7 mouse cellular contexts compared by ENCODE assay signal in the genomic region with DNA sequence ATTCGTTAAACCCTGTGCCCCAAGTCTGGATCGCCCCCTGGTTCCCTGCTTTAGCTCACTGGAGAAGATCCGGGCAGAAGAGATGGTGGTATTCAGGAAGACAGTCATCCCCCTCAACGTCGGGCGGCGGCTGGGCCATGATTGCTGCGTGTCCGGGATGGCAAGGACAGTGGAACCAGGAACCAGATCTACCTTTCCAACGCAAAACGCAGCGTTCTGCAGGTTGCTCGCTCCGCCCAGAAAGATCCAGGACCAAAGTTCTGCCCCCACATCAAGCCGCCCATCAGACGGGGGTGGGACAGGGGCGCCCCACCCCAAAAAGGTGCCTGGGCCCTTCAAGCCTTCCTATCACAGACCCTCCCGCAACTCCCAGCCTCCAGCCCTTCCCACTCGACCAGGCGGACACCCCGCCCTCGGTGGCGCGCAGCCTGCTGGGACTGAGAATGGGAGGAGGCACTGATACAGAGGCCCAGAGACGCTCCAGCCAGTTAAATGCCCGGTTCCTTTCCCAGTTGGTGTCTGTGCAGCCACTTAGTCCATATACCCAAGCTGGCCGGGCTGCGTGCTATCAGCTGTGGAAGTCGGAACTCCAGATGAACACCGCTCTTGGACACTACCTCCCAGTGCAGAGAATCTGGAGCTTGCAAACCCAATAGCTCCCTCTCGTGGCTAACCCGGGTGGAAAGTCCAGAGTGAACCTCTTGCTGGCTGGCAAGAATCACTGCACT. TPM values are rescaled to one million over a fixed set of nuclear protein-coding genes. Genes with fewer than 3 reads are reported as not detected.
DNase-seq lines count a peak whose midpoint lies in the region; ATAC-seq lines count a peak whose summit lies in the region.

A gene (minus strand): TSS at position 433 of the 728 bp plus-strand sequence.

- WGBS in embryonic facial prominence, embryonic 12.5 days = 3% methylated on average over 32 of the region's 32 CpGs
- WGBS in limb, embryonic 11.5 days = 2% methylated on average over 32 of the region's 32 CpGs
- WGBS in midbrain, embryonic 14.5 days = 2% methylated on average over 32 of the region's 32 CpGs

- H3K4me2 ChIP-seq in embryonic facial prominence, embryonic 12.5 days (replicated peaks) = peak within 1 kb of the TSS; percentile 75
- peak within 1 kb of the TSS; percentile 67 for H3K4me2 ChIP-seq in limb, embryonic 11.5 days (ENCODE audit: low read depth, severe bottlenecking)
- peak within 1 kb of the TSS; percentile 62 for H3K4me2 ChIP-seq in midbrain, embryonic 14.5 days (ENCODE audit: low read length)

- H3K36me3 ChIP-seq in embryonic facial prominence, embryonic 12.5 days = peaks cover 11% of the 10 kb centered on the region
- H3K36me3 ChIP-seq in limb, embryonic 11.5 days (ENCODE audit: control insufficient read depth, insufficient read depth, low read length) = peaks cover 3% of the 10 kb centered on the region; the same call in 1 of the 2 replicates
- H3K36me3 ChIP-seq in midbrain, embryonic 14.5 days (ENCODE audit: control insufficient read depth, insufficient read depth, low read length) = no peaks in the 10 kb centered on the region

- peak within 1 kb of the TSS; percentile 63 for H3K9ac ChIP-seq in embryonic facial prominence, embryonic 12.5 days
- H3K9ac ChIP-seq in limb, embryonic 11.5 days (ENCODE audit: low read length) = peak within 1 kb of the TSS; percentile 62
- peak within 1 kb of the TSS; percentile 69 for H3K9ac ChIP-seq in midbrain, embryonic 14.5 days (replicated peaks; ENCODE audit: low read length)

- ATAC-seq in embryonic facial prominence, embryonic 12.5 days (ENCODE audit: insufficient number of reproducible peaks, insufficient read depth, low FRiP score, low TSS enrichment) = peak; percentile 86
- ATAC-seq in limb, embryonic 11.5 days (ENCODE audit: insufficient number of reproducible peaks, low FRiP score, low TSS enrichment, low read depth) = peak; percentile 80
- peak; percentile 76; the same call in 1 of the 2 replicates for ATAC-seq in midbrain, embryonic 14.5 days (ENCODE audit: low FRiP score, low TSS enrichment)

- no peaks in the 10 kb centered on the region for H3K27me3 ChIP-seq in embryonic facial prominence, embryonic 12.5 days
- H3K27me3 ChIP-seq in limb, embryonic 11.5 days (ENCODE audit: control insufficient read depth, insufficient read depth, low read length) = no peaks in the 10 kb centered on the region
- H3K27me3 ChIP-seq in midbrain, embryonic 14.5 days (ENCODE audit: control insufficient read depth, insufficient read depth, low read length) = no peaks in the 10 kb centered on the region

- DNase-seq in adrenal gland, postnatal 25 days = peak; percentile 91
- DNase-seq in heart, adult 11 months = peak; percentile 99
- DNase-seq in kidney, adult 18-20 months = peak; percentile 93
- DNase-seq in limb, embryonic 11.5 days (ENCODE audit: low spot score) = peak; percentile 93
- DNase-seq in midbrain, embryonic 14.5 days = peak; percentile 96
- DNase-seq in spleen, adult 18-20 months = peak; percentile 60 to 78

- H3K4me3 ChIP-seq in embryonic facial prominence, embryonic 12.5 days = peak within 1 kb of the TSS; percentile 51
- H3K4me3 ChIP-seq in limb, embryonic 11.5 days (ENCODE audit: low read depth, low read length) = peak within 1 kb of the TSS; percentile 42
- H3K4me3 ChIP-seq in midbrain, embryonic 14.5 days (replicated peaks; ENCODE audit: low read depth, low read length) = peak within 1 kb of the TSS; percentile 46

- H3K4me1 ChIP-seq in embryonic facial prominence, embryonic 12.5 days = peaks cover 9% of the 10 kb centered on the region; the same call in 1 of the 2 replicates
- no peaks in the 10 kb centered on the region for H3K4me1 ChIP-seq in limb, embryonic 11.5 days (ENCODE audit: control insufficient read depth, insufficient read depth, low read length)
- H3K4me1 ChIP-seq in midbrain, embryonic 14.5 days (ENCODE audit: control insufficient read depth, insufficient read depth, low read length) = 0 out of 2 replicates have a peak, but pooled peaks cover 5% of the 10 kb centered on the region

- peak within 1 kb of the TSS; percentile 82 for H3K27ac ChIP-seq in embryonic facial prominence, embryonic 12.5 days
- no peak within 1 kb of the TSS for H3K27ac ChIP-seq in limb, embryonic 11.5 days (replicated peaks; ENCODE audit: low read depth, low read length)
- H3K27ac ChIP-seq in midbrain, embryonic 14.5 days (replicated peaks; ENCODE audit: low read depth, low read length) = peak within 1 kb of the TSS; percentile 77

- H3K9me3 ChIP-seq in embryonic facial prominence, embryonic 12.5 days = no peaks in the 10 kb centered on the region
- no peaks in the 10 kb centered on the region for H3K9me3 ChIP-seq in limb, embryonic 11.5 days (ENCODE audit: control insufficient read depth, low read length)
- H3K9me3 ChIP-seq in midbrain, embryonic 14.5 days (ENCODE audit: control insufficient read depth, low read length) = no peaks in the 10 kb centered on the region

RNA-seq across cellular contexts. Expression of the gene that starts here (rescaled TPM):
- 18.5 and 22.6 TPM in 2 replicates for total RNA-seq in adrenal gland, postnatal 25 days (2021)
- 38.5 and 39.0 TPM in 2 replicates for polyA plus RNA-seq in embryonic facial prominence, embryonic 12.5 days (2016; fragmentation: Nextera tagmentation; extraction: Ambion mirVana)
- polyA plus RNA-seq in limb, embryonic 11.5 days (2014; fragmentation: Nextera tagmentation; extraction: Ambion mirVana) = 19.0 and 22.3 TPM in 2 replicates
- 21.0 and 21.5 TPM in 2 replicates for polyA plus RNA-seq in midbrain, embryonic 14.5 days (2014; fragmentation: Nextera tagmentation; extraction: Ambion mirVana)
